Comparison of ENCODE assay signal across 26 mouse cellular contexts in genomic region chr2:9989649-9990547, GRCm38 (mm10). TPM values are rescaled to one million over a fixed set of nuclear protein-coding genes. Genes with fewer than 3 reads are reported as not detected.
DNase-seq lines count a peak whose midpoint lies in the region; ATAC-seq and TF ChIP-seq lines count a peak whose summit lies in the region.
"Had no signal": no experiment of that assay in that cellular context is flagged by ENCODE, and none has a peak within 500 bp of the region (broad histone marks: within the 10 kb centered on the region; RNA-seq: fewer than 3 reads in every experiment).

No protein-coding gene starts in this region.

- no peak overlapping the region for H3K4me3 ChIP-seq in liver, adult 2 months (ENCODE audit: insufficient read depth, low read depth, low read length)
- H3K4me3 ChIP-seq in liver, embryonic 12.5 days = no peak overlapping the region
- no peak overlapping the region for H3K4me3 ChIP-seq in embryonic facial prominence, embryonic 14.5 days (ENCODE audit: low read depth, low read length)
- H3K4me3 ChIP-seq: embryonic facial prominence, embryonic 12.5 days; heart, embryonic 13.5 days; hindbrain, embryonic 15.5 days; left cerebral cortex, adult 2 months; megakaryocyte, embryonic 14.5 days had no signal

- peaks cover 13% of the 10 kb centered on the region for H3K4me1 ChIP-seq in liver, adult 2 months (ENCODE audit: control insufficient read depth, insufficient read depth, low read length)
- peaks cover 8% of the 10 kb centered on the region; the same call in 1 of the 2 replicates for H3K4me1 ChIP-seq in liver, embryonic 12.5 days
- H3K4me1 ChIP-seq in embryonic facial prominence, embryonic 14.5 days (ENCODE audit: control insufficient read depth, insufficient read depth, low read length) = no peaks in the 10 kb centered on the region

- no peak overlapping the region for H3K27ac ChIP-seq in liver, adult 2 months (replicated peaks; ENCODE audit: insufficient read depth, low read depth, low read length)
- no peak overlapping the region for H3K27ac ChIP-seq in liver, embryonic 12.5 days
- H3K27ac ChIP-seq in embryonic facial prominence, embryonic 14.5 days (replicated peaks; ENCODE audit: low read depth, low read length) = no peak overlapping the region; the same call in 1 of the 2 replicates
- H3K27ac ChIP-seq: embryonic facial prominence, embryonic 12.5 days; heart, embryonic 13.5 days; hindbrain, embryonic 15.5 days; left cerebral cortex, adult 2 months had no signal

- no peak for TF ChIP-seq POLR2A in liver, adult 2 months (IDR thresholded peaks at IDR 0.05; ENCODE audit: extremely low read depth, insufficient read depth, low read length)

- 53% methylated on average over 17 of the region's 17 CpGs for WGBS in liver, adult 2 months
- WGBS in liver, embryonic 12.5 days (ENCODE audit: insufficient replicate concordance) = 76% methylated on average over 17 of the region's 17 CpGs
- WGBS in embryonic facial prominence, embryonic 14.5 days = 47% methylated on average over 17 of the region's 17 CpGs

- H3K79me2 ChIP-seq in liver, adult 2 months (ENCODE audit: control insufficient read depth, insufficient read depth, low read length) = peaks cover 7% of the 10 kb centered on the region; the same call in 1 of the 2 replicates

- no peaks in the 10 kb centered on the region for H3K27me3 ChIP-seq in liver, adult 2 months (ENCODE audit: control insufficient read depth, insufficient read depth, low read length)
- no peaks in the 10 kb centered on the region for H3K27me3 ChIP-seq in liver, embryonic 12.5 days (replicated peaks)
- H3K27me3 ChIP-seq in embryonic facial prominence, embryonic 14.5 days (replicated peaks; ENCODE audit: control insufficient read depth, insufficient read depth, low read length) = no peaks in the 10 kb centered on the region
- H3K27me3 ChIP-seq: embryonic facial prominence, embryonic 12.5 days; heart, embryonic 13.5 days; hindbrain, embryonic 15.5 days; megakaryocyte, embryonic 14.5 days had no signal

- peak; percentile 31 for DNase-seq in embryo, embryonic 10 days (ENCODE audit: low spot score)
- no peak for DNase-seq in embryo, embryonic 9.5 days (ENCODE audit: extremely low spot score)
- DNase-seq in liver, adult 2 months (ENCODE audit: extremely low read depth, low read depth, low spot score) = peak; percentile 60
- DNase-seq in embryonic facial prominence, embryonic 14.5 days (ENCODE audit: low spot score) = no peak
- no peak for DNase-seq in gastrocnemius, postnatal 10 days
- DNase-seq in cerebellum, adult 8-10 months = no peak
- DNase-seq: adrenal gland, postnatal 14 days; cerebellum, adult 11 months; cerebellum, postnatal 14 days; kidney, postnatal 4 days; layer of hippocampus, adult 9-11 months; left cerebral cortex, postnatal 4 days; lung, postnatal 10 days; spleen, adult 18-20 months; thymus, postnatal 36 days had no signal

- no peaks in the 10 kb centered on the region for H3K9me3 ChIP-seq in liver, embryonic 12.5 days (replicated peaks)
- H3K9me3 ChIP-seq in embryonic facial prominence, embryonic 14.5 days (ENCODE audit: control insufficient read depth, low read length) = no peaks in the 10 kb centered on the region
- H3K9me3 ChIP-seq: embryonic facial prominence, embryonic 12.5 days; heart, embryonic 13.5 days; hindbrain, embryonic 15.5 days; megakaryocyte, embryonic 14.5 days had no signal

- H3K4me2 ChIP-seq in liver, embryonic 12.5 days = no peak overlapping the region
- H3K4me2 ChIP-seq in embryonic facial prominence, embryonic 14.5 days (ENCODE audit: low read depth, low read length) = 0 out of 2 replicates have a peak overlapping the region, but pooled peaks have one; percentile 20
- H3K4me2 ChIP-seq: embryonic facial prominence, embryonic 12.5 days; heart, embryonic 13.5 days; hindbrain, embryonic 15.5 days had no signal

- H3K36me3 ChIP-seq in liver, adult 2 months (ENCODE audit: control insufficient read depth, insufficient read depth, low read length) = no peaks in the 10 kb centered on the region
- H3K36me3 ChIP-seq in liver, embryonic 12.5 days = no peaks in the 10 kb centered on the region
- H3K36me3 ChIP-seq in embryonic facial prominence, embryonic 14.5 days (ENCODE audit: control insufficient read depth, insufficient read depth, low read length) = no peaks in the 10 kb centered on the region
- H3K36me3 ChIP-seq: embryonic facial prominence, embryonic 12.5 days; heart, embryonic 13.5 days; hindbrain, embryonic 15.5 days had no signal

- no peak for TF ChIP-seq CTCF in liver, adult 2 months (IDR thresholded peaks at IDR 0.05; ENCODE audit: low read depth, low read length)

- ATAC-seq in liver, embryonic 12.5 days = no peak
- no peak for ATAC-seq in embryonic facial prominence, embryonic 14.5 days (ENCODE audit: low read depth)
- 0 out of 2 replicates have a peak, but pooled peaks have one; percentile 26 for ATAC-seq in megakaryocyte-erythroid progenitor cell, adult 5-6 weeks (replicated peaks; ENCODE audit: low FRiP score, low TSS enrichment, poor library complexity, severe bottlenecking)
- ATAC-seq: activated CD4-positive, CD25-positive, alpha-beta regulatory T cell, adult 4 months; CD4-positive, CD25-positive, alpha-beta regulatory T cell, adult 4 months; forebrain, embryonic 16.5 days; intestine, embryonic 16.5 days had no signal

- no peak overlapping the region for H3K9ac ChIP-seq in liver, adult 2 months (ENCODE audit: low read depth, low read length)
- H3K9ac ChIP-seq in liver, embryonic 12.5 days = no peak overlapping the region
- H3K9ac ChIP-seq in embryonic facial prominence, embryonic 14.5 days (ENCODE audit: low read depth, low read length) = no peak overlapping the region
- H3K9ac ChIP-seq: embryonic facial prominence, embryonic 12.5 days; heart, embryonic 13.5 days; hindbrain, embryonic 15.5 days had no signal

RNA-seq across cellular contexts. Expression of gene Taf3, which starts 58.5 kb away (rescaled TPM):
- 1.1 and 1.5 TPM in 2 replicates for total RNA-seq in liver, adult 2 months (2014; rRNA removed)
- polyA plus RNA-seq in liver, adult 2 months (2012; rRNA removed) = 1.6 and 2.6 TPM in 2 replicates
- 10.0 and 10.4 TPM in 2 replicates for polyA plus RNA-seq in liver, embryonic 12.5 days (2016; fragmentation: Nextera tagmentation; extraction: Ambion mirVana)
- polyA plus RNA-seq in embryonic facial prominence, embryonic 14.5 days (2014; fragmentation: Nextera tagmentation; extraction: Ambion mirVana) = 10.9 and 11.6 TPM in 2 replicates
- 13.8 and 19.1 TPM in 2 replicates for total RNA-seq in megakaryocyte-erythroid progenitor cell, adult 5-6 weeks (2014; fragmentation: Nextera tagmentation)
- total RNA-seq in megakaryocyte-erythroid progenitor cell, adult 5-6 weeks (2017) = 9.8 and 10.1 TPM in 2 replicates
- total RNA-seq in gastrocnemius, postnatal 10 days (2021) = 1 to 10 TPM; 7.4 to 7.6 TPM

Comparison
In these comparisons a context has a peak if more than half of its experiments do, and no peak if none do; other contexts are left out.
1. DNase-seq: peak in embryo, embryonic 10 days (single experiment) and liver, adult 2 months (single experiment); none in embryo, embryonic 9.5 days (single experiment), embryonic facial prominence, embryonic 14.5 days (single experiment), gastrocnemius, postnatal 10 days (single experiment) and cerebellum, adult 8-10 months (single experiment).